Mouse (Mus musculus): ENCODE results near the gene Hist1h2ah. TPM values are rescaled to one million over a fixed set of nuclear protein-coding genes. Genes with fewer than 3 reads are reported as not detected.

Gene Hist1h2ah
- polyA plus RNA-seq, 2 experiments = 8.7 to 12.0 TPM

GRCm38 (mm10) chr13:22013716-22014115, 21.7 kb downstream of the Hist1h2ah start:
- Histone ChIP-seq H3K9me3 (ENCODE audit: control insufficient read depth, low read length) (no peaks in the 10 kb centered on the region), H3K4me2 (ENCODE audit: low read depth) (peak overlapping the region; percentile 62), H3K4me1 (replicated peaks; ENCODE audit: control insufficient read depth in 2 of 2, insufficient read depth in 2 of 2, low read length in 1 of 2) (peaks cover 0 to 16% of the 10 kb centered on the region in 2 experiments), H3K27ac (no peak overlapping the region), H3K27me3 (ENCODE audit: control insufficient read depth, insufficient read depth, low read length) (peaks cover 50% of the 10 kb centered on the region), H3K9ac (replicated peaks) (no peak overlapping the region), H3K4me3 (ENCODE audit: insufficient read depth in 1 of 2, low read depth in 2 of 2, low read length in 2 of 2) (no peak overlapping the region), H3K36me3 (replicated peaks; ENCODE audit: control insufficient read depth, insufficient read depth, low read depth) (no peaks in the 10 kb centered on the region)
- TF ChIP-seq EP300 (IDR thresholded peaks at IDR 0.05; ENCODE audit: low read depth) (no peak), CTCF (IDR thresholded peaks at IDR 0.05; ENCODE audit: low read depth) (no peak)
- DNase-seq (ENCODE audit: low read depth in 3 of 3, low spot score in 3 of 3) (no peak), ATAC-seq (ENCODE audit: insufficient read depth) (no peak)
- WGBS (ENCODE audit: insufficient replicate concordance) = 19% methylated on average over 13 of the region's 13 CpGs

GRCm38 (mm10) chr13:22009642-22010041, 25.7 kb downstream of the Hist1h2ah start, which contains the start of gene Prss16:
Gene Prss16 (minus strand): TSS chr13:22009742.
- no peak for TF ChIP-seq EP300 (IDR thresholded peaks at IDR 0.05; ENCODE audit: low read depth)
- H3K27ac ChIP-seq = no peak within 1 kb of the TSS
- peaks cover 88% of the 10 kb centered on the region for H3K27me3 ChIP-seq (ENCODE audit: control insufficient read depth, insufficient read depth, low read length)
- no peaks in the 10 kb centered on the region for H3K9me3 ChIP-seq (ENCODE audit: control insufficient read depth, low read length)
- no peak within 1 kb of the TSS for H3K4me3 ChIP-seq (ENCODE audit: insufficient read depth in 1 of 2, low read depth in 2 of 2, low read length in 2 of 2)
- ATAC-seq (ENCODE audit: insufficient read depth) (no peak), DNase-seq (ENCODE audit: low read depth in 3 of 3, low spot score in 3 of 3) (no peak)
- H3K4me1 ChIP-seq (replicated peaks; ENCODE audit: control insufficient read depth in 2 of 2, insufficient read depth in 2 of 2, low read length in 1 of 2) = peaks cover 2 to 8% of the 10 kb centered on the region in 2 experiments; a peak in 3 of 4 replicates
- no peaks in the 10 kb centered on the region for H3K36me3 ChIP-seq (replicated peaks; ENCODE audit: control insufficient read depth, insufficient read depth, low read depth)
- 12% methylated on average over 7 of the region's 7 CpGs for WGBS (ENCODE audit: insufficient replicate concordance)
- no peak within 1 kb of the TSS for H3K9ac ChIP-seq (replicated peaks)
- no peak within 1 kb of the TSS for H3K4me2 ChIP-seq (ENCODE audit: low read depth)

GRCm38 (mm10) chr13:22008707-22009106, 26.7 kb downstream of the Hist1h2ah start:
- no peaks in the 10 kb centered on the region for H3K36me3 ChIP-seq (replicated peaks; ENCODE audit: control insufficient read depth, insufficient read depth, low read depth)
- H3K27ac ChIP-seq = no peak overlapping the region
- ATAC-seq (ENCODE audit: insufficient read depth) (no peak), DNase-seq (ENCODE audit: low read depth in 3 of 3, low spot score in 3 of 3) (no peak)
- no peak overlapping the region for H3K4me2 ChIP-seq (ENCODE audit: low read depth)
- peaks cover 2 to 5% of the 10 kb centered on the region in 2 experiments; a peak in 2 of 4 replicates for H3K4me1 ChIP-seq (replicated peaks; ENCODE audit: control insufficient read depth in 2 of 2, insufficient read depth in 2 of 2, low read length in 1 of 2)
- no peak overlapping the region for H3K4me3 ChIP-seq (ENCODE audit: insufficient read depth in 1 of 2, low read depth in 2 of 2, low read length in 2 of 2)
- H3K9ac ChIP-seq (replicated peaks) = no peak overlapping the region
- WGBS (ENCODE audit: insufficient replicate concordance) = 66% methylated on average over 3 of the region's 3 CpGs
- TF ChIP-seq CTCF (IDR thresholded peaks at IDR 0.05; ENCODE audit: low read depth) (no peak), EP300 (IDR thresholded peaks at IDR 0.05; ENCODE audit: low read depth) (no peak)
- H3K9me3 ChIP-seq (ENCODE audit: control insufficient read depth, low read length) = no peaks in the 10 kb centered on the region
- peaks cover 88% of the 10 kb centered on the region for H3K27me3 ChIP-seq (ENCODE audit: control insufficient read depth, insufficient read depth, low read length)

GRCm38 (mm10) chr13:22007872-22008271, 27.5 kb downstream of the Hist1h2ah start:
- H3K27ac ChIP-seq = no peak overlapping the region
- 60% methylated on average over 7 of the region's 7 CpGs for WGBS (ENCODE audit: insufficient replicate concordance)
- no peak for ATAC-seq (ENCODE audit: insufficient read depth)
- no peak for DNase-seq (ENCODE audit: low read depth in 3 of 3, low spot score in 3 of 3)
- no peaks in the 10 kb centered on the region for H3K36me3 ChIP-seq (replicated peaks; ENCODE audit: control insufficient read depth, insufficient read depth, low read depth)
- no peaks in the 10 kb centered on the region for H3K9me3 ChIP-seq (ENCODE audit: control insufficient read depth, low read length)
- no peak overlapping the region for H3K4me2 ChIP-seq (ENCODE audit: low read depth)
- TF ChIP-seq EP300 (IDR thresholded peaks at IDR 0.05; ENCODE audit: low read depth) (no peak), CTCF (IDR thresholded peaks at IDR 0.05; ENCODE audit: low read depth) (no peak)
- H3K4me3 ChIP-seq (ENCODE audit: insufficient read depth in 1 of 2, low read depth in 2 of 2, low read length in 2 of 2) = no peak overlapping the region
- peaks cover 89% of the 10 kb centered on the region for H3K27me3 ChIP-seq (ENCODE audit: control insufficient read depth, insufficient read depth, low read length)
- peaks cover 2 to 5% of the 10 kb centered on the region in 2 experiments; a peak in 2 of 4 replicates for H3K4me1 ChIP-seq (replicated peaks; ENCODE audit: control insufficient read depth in 2 of 2, insufficient read depth in 2 of 2, low read length in 1 of 2)
- H3K9ac ChIP-seq (replicated peaks) = no peak overlapping the region

- Histone ChIP-seq H3K9ac (replicated peaks) (no peak overlapping the region), H3K36me3 (replicated peaks; ENCODE audit: control insufficient read depth, insufficient read depth, low read depth) (no peaks in the 10 kb centered on the region), H3K4me2 (ENCODE audit: low read depth) (peak overlapping the region; percentile 86), H3K9me3 (ENCODE audit: control insufficient read depth, low read length) (no peaks in the 10 kb centered on the region), H3K4me1 (replicated peaks; ENCODE audit: control insufficient read depth in 2 of 2, insufficient read depth in 2 of 2, low read length in 1 of 2) (peaks cover 2 to 5% of the 10 kb centered on the region in 2 experiments; a peak in 2 of 4 replicates), H3K4me3 (ENCODE audit: insufficient read depth in 1 of 2, low read depth in 2 of 2, low read length in 2 of 2) (peak overlapping the region in 1 of 2 experiments; percentile 61; a peak in 2 of 4 replicates), H3K27ac (no peak overlapping the region), H3K27me3 (ENCODE audit: control insufficient read depth, insufficient read depth, low read length) (peaks cover 88% of the 10 kb centered on the region)
- peak; percentile 8; the same call in 1 of the 2 replicates for ATAC-seq (ENCODE audit: insufficient read depth)
- 7% methylated on average over 18 of the region's 18 CpGs for WGBS (ENCODE audit: insufficient replicate concordance)
- DNase-seq (ENCODE audit: low read depth in 3 of 3, low spot score in 3 of 3) = no peak
- TF ChIP-seq EP300 (IDR thresholded peaks at IDR 0.05; ENCODE audit: low read depth) (no peak), CTCF (IDR thresholded peaks at IDR 0.05; ENCODE audit: low read depth) (no peak)
These were observed 28.3 kb downstream of the Hist1h2ah start for GRCm38 (mm10) chr13:22007121-22007510.

Measured in liver, embryonic 14.5 days (tissue).